Comparison of ENCODE assay signal across 19 mouse cellular contexts in genomic region chr15:68394157-68394556, GRCm38 (mm10).
DNase-seq lines count a peak whose midpoint lies in the region; ATAC-seq and TF ChIP-seq lines count a peak whose summit lies in the region.
"Had no signal": no experiment of that assay in that cellular context is flagged by ENCODE, and none has a peak within 500 bp of the region (broad histone marks: within the 10 kb centered on the region; RNA-seq: fewer than 3 reads in every experiment).

No protein-coding gene starts in this region.

- no peaks in the 10 kb centered on the region; the same call in none of the 2 replicates for H3K4me1 ChIP-seq in lung, adult 2 months (ENCODE audit: control insufficient read depth, insufficient read depth, low read length)
- H3K4me1 ChIP-seq in ES-E14 (ENCODE audit: control insufficient read depth in 2 of 2, insufficient read depth in 2 of 2, low read length in 2 of 2, poor library complexity in 1 of 2), result no peaks in the 10 kb centered on the region
- H3K4me1 ChIP-seq: embryonic facial prominence, embryonic 12.5 days; embryonic facial prominence, embryonic 15.5 days; hindbrain, embryonic 12.5 days; hindbrain, embryonic 15.5 days had no signal

- 59% methylated on average over 4 of the region's 4 CpGs for WGBS in lung, adult 2 months

- no peak for ATAC-seq in activated CD4-positive, CD25-positive, alpha-beta regulatory T cell, adult 4 months
- ATAC-seq: CD4-positive, CD25-positive, alpha-beta regulatory T cell, adult 4 months; forebrain, embryonic 14.5 days; forebrain, postnatal 0 days had no signal

- H3K4me3 ChIP-seq in lung, adult 2 months (replicated peaks; ENCODE audit: extremely low read depth, low read depth, low read length), result no peak overlapping the region
- H3K4me3 ChIP-seq in ES-E14 (ENCODE audit: insufficient read depth in 1 of 2, low read depth in 1 of 2, low read length in 2 of 2, poor library complexity in 1 of 2, severe bottlenecking in 1 of 2), result no peak overlapping the region
- H3K4me3 ChIP-seq: embryonic facial prominence, embryonic 12.5 days; embryonic facial prominence, embryonic 15.5 days; gastrocnemius, adult 2 months; heart, embryonic 12.5 days; heart, embryonic 15.5 days; hindbrain, embryonic 12.5 days; hindbrain, embryonic 15.5 days had no signal

- peak; percentile 19 to 45 for DNase-seq in lung, adult 18-20 months
- no peak for DNase-seq in lung, adult 2 months
- DNase-seq in ES-CJ7 (ENCODE audit: low read depth, low spot score) (peak; percentile 2), ES-E14 (ENCODE audit: low read depth, low spot score) (no peak)
- peak; percentile 56 for DNase-seq in lung, postnatal 25 days (ENCODE audit: low spot score)
- DNase-seq in embryo, embryonic 10 days (ENCODE audit: low spot score), result no peak
- DNase-seq: gastrocnemius, adult 2 months; gastrocnemius, postnatal 14 days had no signal

- H3K36me3 ChIP-seq in ES-E14 (ENCODE audit: control insufficient read depth, insufficient read depth, low read length, poor library complexity, severe bottlenecking), result no peaks in the 10 kb centered on the region
- H3K36me3 ChIP-seq: embryonic facial prominence, embryonic 12.5 days; embryonic facial prominence, embryonic 15.5 days; G1E; heart, embryonic 12.5 days; heart, embryonic 15.5 days; hindbrain, embryonic 12.5 days; hindbrain, embryonic 15.5 days had no signal

- no peaks in the 10 kb centered on the region for H3K9me3 ChIP-seq in ES-E14 (ENCODE audit: control insufficient read depth, insufficient read depth, low read depth, low read length)
- H3K9me3 ChIP-seq: embryonic facial prominence, embryonic 12.5 days; embryonic facial prominence, embryonic 15.5 days; G1E; heart, embryonic 15.5 days; hindbrain, embryonic 12.5 days; hindbrain, embryonic 15.5 days had no signal

- TF ChIP-seq POLR2A in lung, adult 2 months (IDR thresholded peaks at IDR 0.05; ENCODE audit: borderline replicate concordance, extremely low read depth, low read depth, low read length), result no peak

- TF ChIP-seq CTCF in lung, adult 2 months (IDR thresholded peaks at IDR 0.05; ENCODE audit: insufficient read depth, low read length), result no peak

- no peak overlapping the region for H3K27ac ChIP-seq in ES-E14 (ENCODE audit: insufficient read depth, low read depth, low read length, poor library complexity, severe bottlenecking)
- H3K27ac ChIP-seq: embryonic facial prominence, embryonic 12.5 days; embryonic facial prominence, embryonic 15.5 days; gastrocnemius, adult 2 months; heart, embryonic 15.5 days; hindbrain, embryonic 12.5 days; hindbrain, embryonic 15.5 days had no signal

- in situ Hi-C loops in ES-E14 (cut with MboI; ENCODE audit: low sequenced_read_pairs in 2 of 2, unreplicated experiment in 2 of 2), result no loop called here

- H3K9ac ChIP-seq in ES-E14 (ENCODE audit: insufficient read depth, low read depth, low read length, poor library complexity, severe bottlenecking), result no peak overlapping the region
- H3K9ac ChIP-seq: embryonic facial prominence, embryonic 12.5 days; embryonic facial prominence, embryonic 15.5 days; forebrain, postnatal 0 days; heart, embryonic 12.5 days; heart, embryonic 15.5 days; hindbrain, embryonic 12.5 days; hindbrain, embryonic 15.5 days had no signal

TF ChIP-seq in ES-E14, 5 proteins besides CTCF, POLR2A, EP300 and RAD21:
- TF ChIP-seq CHD2 (IDR thresholded peaks at IDR 0.05; ENCODE audit: low read depth, low read length), result no peak
- peak; percentile 66; the same call in 1 of the 2 replicates for TF ChIP-seq ZNF384 (IDR thresholded peaks at IDR 0.05; ENCODE audit: low read depth, low read length)
TF ChIP-seq in ES-E14: peak in this region for 1.

Comparison
In these comparisons a context has a peak if more than half of its experiments do, and no peak if none do; other contexts are left out.
1. DNase-seq: peak in lung, adult 18-20 months (2 of 2), ES-CJ7 (single experiment) and lung, postnatal 25 days (single experiment); none in lung, adult 2 months (single experiment), ES-E14 (single experiment) and embryo, embryonic 10 days (single experiment).